Mouse (Mus musculus) limb, embryonic 15.5 days (tissue): ENCODE results near the gene 4930579F01Rik. TPM values are rescaled to one million over a fixed set of nuclear protein-coding genes. Genes with fewer than 3 reads are reported as not detected.

Experiments used
- ATAC-seq: fragments of 200-750 bp; cut with Nextera tagmentation; 2 replicates; pipeline ENCODE4 v1.8.0; 2017; ENCODE audit warnings: low read depth, moderate TSS enrichment; ENCODE audit not compliant: insufficient number of reproducible peaks, low FRiP score, low TSS enrichment
- H3K27ac ChIP-seq: fragments of 300-500 bp; sonication (generic); 2 replicates; pipeline ENCODE4 v1.5.1; 2015; ENCODE audit warnings: moderate library complexity, mild to moderate bottlenecking, inconsistent platforms
- H3K27me3 ChIP-seq: fragments of 300-500 bp; sonication (generic); 2 replicates; pipeline ENCODE4 v1.6.1; 2015; ENCODE audit warnings: inconsistent platforms
- H3K36me3 ChIP-seq: fragments of 300-500 bp; sonication (generic); 2 replicates; pipeline ENCODE4 v1.6.1; 2015; ENCODE audit warnings: inconsistent platforms
- H3K4me1 ChIP-seq: fragments of 300-500 bp; sonication (generic); 2 replicates; pipeline ENCODE4 v1.6.1; 2015; ENCODE audit warnings: inconsistent platforms
- H3K4me2 ChIP-seq: fragments of 300-500 bp; sonication (generic); 2 replicates; pipeline ENCODE4 v1.6.1; 2015; ENCODE audit warnings: mild to moderate bottlenecking, inconsistent platforms
- H3K4me3 ChIP-seq: fragments of 300-500 bp; sonication (generic); 2 replicates; pipeline ENCODE4 v1.5.1; 2015; ENCODE audit warnings: mild to moderate bottlenecking, inconsistent platforms
- H3K9ac ChIP-seq: fragments of 300-500 bp; sonication (generic); 2 replicates; pipeline ENCODE4 v1.6.1; 2015; ENCODE audit warnings: inconsistent platforms
- H3K9me3 ChIP-seq: fragments of 300-500 bp; sonication (generic); 2 replicates; pipeline ENCODE4 v1.6.1; 2016; ENCODE audit warnings: inconsistent platforms
- WGBS: fragments of 180-500 bp; shearing (Covaris S2); methylation state at CpG from one replicate; pipeline ENCODE4 v1.1.7; 2015; 5-methylcytosine and 5-hydroxymethylcytosine counted together
- polyA plus RNA-seq: library from polyadenylated mRNA; unstranded; fragments of >200 nt; fragmentation: Nextera tagmentation; extraction: Ambion mirVana; gene quantifications from 2 replicates; pipeline ENCODE4 v1.2.1, GENCODE M21; 2015

The 4930579F01Rik gene
- polyA plus RNA-seq, 1 experiment from 2014 or later = not detected

GRCm38 (mm10) chr3:138175551-138175950, 18.1 kb downstream of the 4930579F01Rik start:
- Histone ChIP-seq H3K36me3 (no peaks in the 10 kb centered on the region), H3K4me1 (no peaks in the 10 kb centered on the region), H3K9ac (no peak overlapping the region), H3K4me2 (no peak overlapping the region), H3K9me3 (no peaks in the 10 kb centered on the region), H3K27me3 (no peaks in the 10 kb centered on the region), H3K27ac (no peak overlapping the region), H3K4me3 (no peak overlapping the region)
- 80% methylated on average over 6 of the region's 6 CpGs for WGBS
- ATAC-seq = no peak

GRCm38 (mm10) chr3:138173291-138173690, 20.3 kb downstream of the 4930579F01Rik start:
- ATAC-seq = no peak
- H3K27ac ChIP-seq = no peak overlapping the region
- H3K9me3 ChIP-seq = no peaks in the 10 kb centered on the region
- no peak overlapping the region for H3K9ac ChIP-seq
- 82% methylated on average over 10 of the region's 10 CpGs for WGBS
- H3K4me3 ChIP-seq = no peak overlapping the region
- no peaks in the 10 kb centered on the region for H3K27me3 ChIP-seq
- no peak overlapping the region for H3K4me2 ChIP-seq
- no peaks in the 10 kb centered on the region for H3K36me3 ChIP-seq
- no peaks in the 10 kb centered on the region for H3K4me1 ChIP-seq

GRCm38 (mm10) chr3:138162553-138163183, 31.0 kb downstream of the 4930579F01Rik start:
- WGBS = 63% methylated on average over 4 of the region's 4 CpGs
- Histone ChIP-seq H3K27ac (no peak overlapping the region), H3K9me3 (no peaks in the 10 kb centered on the region), H3K9ac (no peak overlapping the region), H3K4me2 (no peak overlapping the region), H3K27me3 (no peaks in the 10 kb centered on the region), H3K4me1 (no peaks in the 10 kb centered on the region), H3K4me3 (no peak overlapping the region), H3K36me3 (no peaks in the 10 kb centered on the region)
- no peak for ATAC-seq

- Histone ChIP-seq H3K4me3 (no peak overlapping the region), H3K9me3 (no peaks in the 10 kb centered on the region), H3K27ac (no peak overlapping the region), H3K36me3 (no peaks in the 10 kb centered on the region), H3K9ac (no peak overlapping the region), H3K4me2 (no peak overlapping the region), H3K27me3 (no peaks in the 10 kb centered on the region), H3K4me1 (no peaks in the 10 kb centered on the region)
- ATAC-seq = no peak
- 87% methylated on average over 10 of the region's 10 CpGs for WGBS
These were observed 32.0 kb downstream of the 4930579F01Rik start for GRCm38 (mm10) chr3:138161623-138162022.

- H3K27me3 ChIP-seq = no peaks in the 10 kb centered on the region
- no peak overlapping the region for H3K27ac ChIP-seq
- no peaks in the 10 kb centered on the region for H3K4me1 ChIP-seq
- no peak overlapping the region for H3K9ac ChIP-seq
- H3K4me3 ChIP-seq = no peak overlapping the region
- ATAC-seq = no peak
- peaks cover 7% of the 10 kb centered on the region; the same call in 1 of the 2 replicates for H3K36me3 ChIP-seq
- no peaks in the 10 kb centered on the region for H3K9me3 ChIP-seq
- 66% methylated on average over 10 of the region's 10 CpGs for WGBS
- H3K4me2 ChIP-seq = no peak overlapping the region
These were observed 37.0 kb downstream of the 4930579F01Rik start for GRCm38 (mm10) chr3:138156651-138157050.

- peaks cover 7% of the 10 kb centered on the region; the same call in 1 of the 2 replicates for H3K36me3 ChIP-seq
- no peak overlapping the region for H3K4me3 ChIP-seq
- no peak overlapping the region for H3K9ac ChIP-seq
- no peaks in the 10 kb centered on the region for H3K27me3 ChIP-seq
- ATAC-seq = no peak
- H3K4me1 ChIP-seq = no peaks in the 10 kb centered on the region
- H3K9me3 ChIP-seq = no peaks in the 10 kb centered on the region
- 87% methylated on average over 4 of the region's 4 CpGs for WGBS
- no peak overlapping the region for H3K4me2 ChIP-seq
- no peak overlapping the region for H3K27ac ChIP-seq
These were observed 38.6 kb downstream of the 4930579F01Rik start for GRCm38 (mm10) chr3:138155062-138155461.

GRCm38 (mm10) chr3:138148811-138149210, 44.8 kb downstream of the 4930579F01Rik start:
- Histone ChIP-seq H3K4me1 (no peaks in the 10 kb centered on the region), H3K4me2 (no peak overlapping the region), H3K36me3 (peaks cover 12% of the 10 kb centered on the region), H3K9ac (no peak overlapping the region), H3K27me3 (no peaks in the 10 kb centered on the region), H3K27ac (no peak overlapping the region), H3K4me3 (no peak overlapping the region), H3K9me3 (no peaks in the 10 kb centered on the region)
- 96% methylated on average over 2 of the region's 2 CpGs for WGBS
- ATAC-seq = no peak

GRCm38 (mm10) chr3:138144642-138145171, 48.9 kb downstream of the 4930579F01Rik start, which contains the start of gene Mttp:
Gene Mttp (minus strand): TSS chr3:138144968.
- Histone ChIP-seq H3K36me3 (peaks cover 5% of the 10 kb centered on the region; the same call in 1 of the 2 replicates), H3K4me1 (peaks cover 3% of the 10 kb centered on the region; the same call in 1 of the 2 replicates), H3K27ac (peak within 1 kb of the TSS; percentile 100), H3K9ac (peak within 1 kb of the TSS; percentile 80), H3K4me2 (peak within 1 kb of the TSS; percentile 59), H3K4me3 (peak within 1 kb of the TSS; percentile 75), H3K27me3 (no peaks in the 10 kb centered on the region), H3K9me3 (no peaks in the 10 kb centered on the region)
- WGBS = 5% methylated on average over 8 of the region's 8 CpGs
- no peak for ATAC-seq

GRCm38 (mm10) chr3:138144060-138144641, 49.5 kb downstream of the 4930579F01Rik start:
- ATAC-seq = no peak
- no peaks in the 10 kb centered on the region for H3K36me3 ChIP-seq
- H3K9me3 ChIP-seq = no peaks in the 10 kb centered on the region
- H3K27ac ChIP-seq = peak overlapping the region; percentile 100
- peaks cover 3% of the 10 kb centered on the region; the same call in 1 of the 2 replicates for H3K4me1 ChIP-seq
- peak overlapping the region; percentile 75 for H3K4me3 ChIP-seq
- H3K27me3 ChIP-seq = no peaks in the 10 kb centered on the region
- peak overlapping the region; percentile 80 for H3K9ac ChIP-seq
- under 1% methylated on average over 18 of the region's 18 CpGs for WGBS
- peak overlapping the region; percentile 59 for H3K4me2 ChIP-seq

- Histone ChIP-seq H3K36me3 (no peaks in the 10 kb centered on the region), H3K9ac (peak within 1 kb of the TSS; percentile 80), H3K4me3 (peak within 1 kb of the TSS; percentile 75), H3K9me3 (no peaks in the 10 kb centered on the region), H3K27me3 (no peaks in the 10 kb centered on the region), H3K4me2 (peak within 1 kb of the TSS; percentile 59), H3K27ac (peak within 1 kb of the TSS; percentile 100), H3K4me1 (peaks cover 3% of the 10 kb centered on the region; the same call in 1 of the 2 replicates)
- WGBS = under 1% methylated on average over 70 of the region's 70 CpGs
- ATAC-seq = peak; percentile 99
These were observed 50.1 kb downstream of the 4930579F01Rik start, which contains the start of gene Trmt10a for GRCm38 (mm10) chr3:138143315-138144059. Gene Trmt10a (plus strand): TSS chr3:138143448.

GRCm38 (mm10) chr3:138142733-138143314, 50.8 kb downstream of the 4930579F01Rik start:
- Histone ChIP-seq H3K27me3 (no peaks in the 10 kb centered on the region), H3K27ac (peak overlapping the region; percentile 100), H3K9me3 (no peaks in the 10 kb centered on the region), H3K4me3 (peak overlapping the region; percentile 75), H3K4me1 (peaks cover 3% of the 10 kb centered on the region; the same call in 1 of the 2 replicates), H3K4me2 (peak overlapping the region; percentile 32), H3K9ac (no peak overlapping the region), H3K36me3 (no peaks in the 10 kb centered on the region)
- 4% methylated on average over 12 of the region's 12 CpGs for WGBS
- ATAC-seq = no peak
